Mouse (Mus musculus): Measurements from ENCODE around the gene Ehmt2. TPM values are rescaled to one million over a fixed set of nuclear protein-coding genes. Genes with fewer than 3 reads are reported as not detected.
"Not testable (repeated sequence)": the region's sequence is repeated elsewhere in the genome, so short reads cannot be mapped to it uniquely, and the experiment has no call there.

Gene Ehmt2
- total RNA-seq, 2 experiments from 2014 or later: 166 to 171 TPM

DNA sequence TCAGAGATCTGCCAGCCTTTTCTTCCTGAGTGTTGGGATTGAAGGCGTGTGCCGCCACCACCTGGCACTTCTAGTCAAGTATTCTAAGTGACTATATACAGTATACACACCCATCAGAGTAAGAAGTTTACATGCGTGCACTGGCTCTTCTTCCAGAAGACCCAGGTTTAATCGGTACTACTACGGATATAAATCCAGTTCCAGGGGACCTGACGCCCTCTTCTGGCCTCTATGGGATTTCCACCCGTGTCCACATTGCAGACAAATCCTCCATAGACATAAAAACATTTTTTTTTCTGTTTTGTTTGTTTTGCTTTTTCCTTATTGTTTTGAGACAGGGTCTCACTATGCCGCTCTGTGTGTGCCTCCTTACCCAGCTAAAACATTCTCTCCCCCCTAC, 49.3 kb downstream of the Ehmt2 start:
- intact Hi-C loops (cut with DNase I): loop anchor here (5.0 kb wide), 1 partner anchor 95 kb away; the partner anchor contains the start of genes Nelfe and Skiv2l
- DNase-seq (ENCODE audit: low spot score in 2 of 2): no peak

GRCm38 (mm10) chr17:34948721-34949552, 50.7 kb downstream of the Ehmt2 start:
- not testable (repeated sequence) for DNase-seq (ENCODE audit: low spot score in 2 of 2)
- intact Hi-C loops (cut with DNase I): loop anchor here (5.0 kb wide), 1 partner anchor 97 kb away; the partner anchor contains the start of genes Nelfe and Skiv2l

- intact Hi-C loops (cut with DNase I): loop anchor here (5.0 kb wide), 1 partner anchor 97 kb away; the partner anchor contains the start of genes Nelfe and Skiv2l
- DNase-seq (ENCODE audit: low spot score in 2 of 2): no peak
Measured at GRCm38 (mm10) chr17:34949553-34949969, 51.3 kb downstream of the Ehmt2 start.

GRCm38 (mm10) chr17:34950514-34951455, 52.5 kb downstream of the Ehmt2 start:
- intact Hi-C loops (cut with DNase I): no loop called here
- no peak for DNase-seq (ENCODE audit: low spot score in 2 of 2)

GRCm38 (mm10) chr17:34951636-34952377, 53.5 kb downstream of the Ehmt2 start:
- peak; percentile 47 to 62 for DNase-seq (ENCODE audit: low spot score in 2 of 2)

GRCm38 (mm10) chr17:34952378-34953040, 54.2 kb downstream of the Ehmt2 start:
- DNase-seq (ENCODE audit: low spot score in 2 of 2): peak; percentile 80 to 81
- intact Hi-C loops (cut with DNase I): loop anchor here (2.0 kb wide), 1 partner anchor 30 kb away; no protein-coding TSS in a partner anchor

More at GRCm38 (mm10) chr17:34951636-34952377, 53.5 kb downstream of the Ehmt2 start:
- intact Hi-C loops (cut with DNase I): loop anchor here (2.0 kb wide), 1 partner anchor 31 kb away; no protein-coding TSS in a partner anchor

DNA sequence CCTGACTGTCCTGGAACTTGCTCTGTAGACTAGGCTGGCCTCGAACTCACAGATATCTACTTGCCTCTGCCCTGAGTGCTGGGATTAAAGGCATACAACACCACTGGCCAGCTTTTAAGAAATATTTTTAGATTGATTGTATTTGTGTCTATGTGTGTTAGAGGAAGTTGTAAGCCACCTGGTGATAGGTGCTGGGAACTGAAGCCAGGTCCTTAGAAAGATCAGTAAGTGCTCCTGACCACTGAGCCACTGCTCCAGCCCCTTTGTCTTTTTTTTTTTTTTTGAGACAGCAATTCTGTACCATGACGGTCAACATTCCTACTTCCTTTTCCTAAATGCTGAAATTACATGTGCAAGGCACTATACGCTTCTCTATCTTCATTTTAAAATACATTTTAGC, 55.0 kb downstream of the Ehmt2 start:
- intact Hi-C loops (cut with DNase I): loop anchor here (2.0 kb wide), 1 partner anchor 30 kb away; no protein-coding TSS in a partner anchor
- no peak for DNase-seq (ENCODE audit: low spot score in 2 of 2)

DNA sequence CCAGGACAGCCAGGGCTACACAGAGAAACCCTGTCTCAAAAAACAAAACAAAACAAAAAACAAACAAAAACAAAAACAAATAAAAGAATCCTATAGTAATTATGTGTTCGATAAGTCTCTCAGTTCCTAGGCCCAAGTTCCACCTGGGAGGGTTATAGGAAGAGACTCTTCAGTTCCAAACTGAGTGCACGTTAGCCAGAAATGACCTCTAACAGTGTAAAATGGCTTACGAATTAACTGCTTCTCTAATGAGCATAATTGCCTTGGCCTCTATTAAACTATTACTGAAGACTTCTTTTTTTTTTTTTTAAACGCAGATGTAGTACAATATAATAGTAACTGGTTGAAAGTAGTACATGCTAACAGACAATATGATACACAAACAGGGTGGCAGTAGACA, 55.6 kb downstream of the Ehmt2 start:
- intact Hi-C loops (cut with DNase I): loop anchor here (2.0 kb wide), 1 partner anchor 29 kb away; no protein-coding TSS in a partner anchor
- no peak for DNase-seq (ENCODE audit: low spot score in 2 of 2)

DNA sequence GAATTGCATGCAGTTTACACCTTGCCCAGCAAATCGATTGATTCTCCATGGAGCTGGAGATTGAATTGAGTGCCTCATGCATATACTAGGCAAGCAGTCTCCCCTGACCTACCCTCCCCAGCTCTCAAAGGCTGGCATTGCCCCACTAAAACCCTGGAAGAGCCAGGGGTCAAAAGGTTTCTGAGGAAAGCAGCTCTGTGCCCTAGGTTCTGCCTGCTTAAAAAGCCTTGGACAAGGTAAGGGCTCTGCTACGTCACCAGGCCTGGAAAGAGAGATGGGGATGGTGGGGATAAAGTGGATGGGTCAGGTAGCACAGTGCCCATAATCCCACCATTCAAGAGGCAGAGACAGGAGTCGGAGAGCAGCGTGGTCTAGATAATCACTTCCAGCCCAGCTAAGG, 56.6 kb downstream of the Ehmt2 start:
- intact Hi-C loops (cut with DNase I): no loop called here
- no peak for DNase-seq (ENCODE audit: low spot score in 2 of 2)

- intact Hi-C loops (cut with DNase I): no loop called here
- no peak for DNase-seq (ENCODE audit: low spot score in 2 of 2)
Measured at GRCm38 (mm10) chr17:34955884-34956283, 57.6 kb downstream of the Ehmt2 start.

- DNase-seq (ENCODE audit: low spot score in 2 of 2): no peak
- intact Hi-C loops (cut with DNase I): no loop called here
Measured at GRCm38 (mm10) chr17:34956340-34956739, 58.1 kb downstream of the Ehmt2 start.

- DNase-seq (ENCODE audit: low spot score in 2 of 2); intact Hi-C loops (cut with DNase I): not testable (repeated sequence)
Measured at GRCm38 (mm10) chr17:34957291-34957690, 59.0 kb downstream of the Ehmt2 start.

DNA sequence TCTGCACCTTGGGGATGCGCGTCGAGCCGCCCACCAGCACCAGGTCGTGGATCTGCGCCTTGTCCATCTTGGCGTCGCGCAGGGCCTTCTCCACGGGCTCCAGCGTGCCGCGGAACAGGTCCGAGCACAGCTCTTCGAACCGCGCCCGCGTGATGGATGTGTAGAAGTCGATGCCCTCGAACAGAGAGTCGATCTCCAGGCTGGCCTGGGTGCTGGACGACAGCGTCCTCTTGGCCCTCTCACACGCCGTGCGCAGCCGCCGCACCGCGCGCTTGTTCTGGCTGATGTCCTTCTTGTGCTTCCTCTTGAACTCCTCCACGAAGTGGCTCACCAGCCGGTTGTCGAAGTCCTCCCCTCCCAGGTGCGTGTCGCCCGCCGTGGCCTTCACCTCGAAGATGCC, 59.7 kb downstream of the Ehmt2 start:
- intact Hi-C loops (cut with DNase I); DNase-seq (ENCODE audit: low spot score in 2 of 2): not testable (repeated sequence)

GRCm38 (mm10) chr17:34958734-34959129, 60.5 kb downstream of the Ehmt2 start:
- DNase-seq (ENCODE audit: low spot score in 2 of 2); intact Hi-C loops (cut with DNase I): not testable (repeated sequence)

- DNase-seq (ENCODE audit: low spot score in 2 of 2): peak; percentile 67 to 79
- intact Hi-C loops (cut with DNase I): not testable (repeated sequence)
Measured at GRCm38 (mm10) chr17:34959130-34959778, 61.0 kb downstream of the Ehmt2 start, which contains the start of gene Hspa1b. Gene Hspa1b (minus strand): TSS chr17:34959238.

GRCm38 (mm10) chr17:34959881-34960515, 61.7 kb downstream of the Ehmt2 start:
- intact Hi-C loops (cut with DNase I): no loop called here
- no peak for DNase-seq (ENCODE audit: low spot score in 2 of 2)

All from left cerebral cortex, postnatal 14 days (tissue).